Mouse (Mus musculus) olfactory bulb, adult 2 months (tissue): ENCODE measurements at regions not wholly inside any gene's neighbourhood (a gene's known extent, or its start where the extent isn't known, plus 50 kb on each side); places are given as distances from the start of the nearest gene placed in this dataset.

ENCODE experiments used
- CTCF ChIP-seq: fragments of 200-500 bp; IDR thresholded peaks from 2 replicates; pipeline ENCODE4 v1.5.1; 2012; ENCODE audit warnings: low read depth, mild to moderate bottlenecking, low read length, moderate library complexity; ENCODE audit not compliant: insufficient read depth
- POLR2A ChIP-seq: fragments of 200-500 bp; IDR thresholded peaks from 2 replicates; pipeline ENCODE4 v1.6.1; 2012; ENCODE audit warnings: mild to moderate bottlenecking, low read depth, low read length, moderate library complexity; ENCODE audit not compliant: insufficient read depth

DNA sequence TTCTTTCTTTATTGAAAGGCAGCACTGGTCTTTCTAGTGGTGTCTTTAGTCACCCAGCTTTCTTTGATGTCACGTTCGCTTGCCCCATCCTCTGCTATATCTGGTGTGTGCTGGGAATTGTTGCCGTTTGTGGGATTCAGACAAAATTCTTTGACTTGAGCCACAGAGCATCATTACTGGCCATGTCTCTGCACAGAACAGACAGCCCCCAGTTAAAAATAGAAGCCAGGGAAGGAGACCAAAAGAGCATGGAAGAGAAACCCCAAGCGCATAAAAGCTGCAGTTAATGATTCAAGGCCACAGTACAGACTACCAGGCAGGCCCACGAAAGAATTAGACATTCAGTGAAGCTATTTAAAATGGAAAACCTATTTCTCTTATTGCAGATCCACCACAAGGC, 133.7 kb upstream of the Mad2l1 start:
- TF ChIP-seq CTCF (no peak), POLR2A (no peak)
